Mouse (Mus musculus) kidney, adult 2 months (tissue): ENCODE measurements around the gene Rerg. TPM values are rescaled to one million over a fixed set of nuclear protein-coding genes. Genes with fewer than 3 reads are reported as not detected.

Source experiments
- DNase-seq: peaks from one replicate; pipeline ENCODE4 v3.0.0; 2021
- H3K27ac ChIP-seq: fragments of 200-500 bp; 2 replicates; pipeline ENCODE4 v1.5.1; 2012; ENCODE audit warnings: low read depth, low read length, control low read depth, inconsistent platforms; ENCODE audit not compliant: insufficient read depth
- H3K27me3 ChIP-seq: fragments of 200-500 bp; replicated peaks from 2 replicates; pipeline ENCODE4 v1.6.1; 2012; ENCODE audit warnings: mild to moderate bottlenecking, moderate library complexity, low read length, inconsistent platforms; ENCODE audit not compliant: control insufficient read depth, insufficient read depth
- H3K36me3 ChIP-seq: fragments of 200-500 bp; 2 replicates; pipeline ENCODE4 v1.6.1; 2012; ENCODE audit warnings: mild to moderate bottlenecking, moderate library complexity, low read length, inconsistent platforms; ENCODE audit not compliant: control insufficient read depth, insufficient read depth
- H3K4me1 ChIP-seq: fragments of 200-500 bp; 2 replicates; pipeline ENCODE4 v1.6.1; 2011; ENCODE audit warnings: low read length; ENCODE audit not compliant: control insufficient read depth, insufficient read depth
- H3K4me3 ChIP-seq: fragments of 200-500 bp; 2 replicates; pipeline ENCODE4 v1.5.1; 2011; ENCODE audit warnings: mild to moderate bottlenecking, low read depth, low read length, control low read depth; ENCODE audit not compliant: insufficient read depth
- CTCF ChIP-seq: fragments of 200-500 bp; conservative IDR thresholded peaks from 2 replicates; pipeline ENCODE4 v1.5.1; 2011; ENCODE audit warnings: low read depth, mild to moderate bottlenecking, control low read depth, low read length, moderate library complexity, mixed read lengths; ENCODE audit not compliant: insufficient read depth, insufficient read length
- POLR2A ChIP-seq: fragments of 200-500 bp; IDR thresholded peaks from one replicate; pipeline ENCODE4 v1.6.1; 2011; ENCODE audit warnings: low read depth, low read length, control low read depth
- whole genome bisulfite sequencing: fragments of 180-500 bp; shearing (Covaris S2); methylation state at CpG from one replicate; pipeline ENCODE4 v1.1.7; 2018; 5-methylcytosine and 5-hydroxymethylcytosine counted together
- polyA plus RNA-seq: library from polyadenylated mRNA; depleted of rRNA; stranded (reverse); fragments of >200 nt; gene quantifications from 2 replicates; pipeline ENCODE4 v1.2.3, GENCODE M21; 2012

Gene Rerg
- polyA plus RNA-seq, 1 experiment, result 6.0 TPM

- TF ChIP-seq CTCF (no peak), POLR2A (no peak)
- DNase-seq, result no peak
Measured at GRCm38 (mm10) chr6:137111266-137111813, 59.0 kb downstream of the Rerg start.

DNA sequence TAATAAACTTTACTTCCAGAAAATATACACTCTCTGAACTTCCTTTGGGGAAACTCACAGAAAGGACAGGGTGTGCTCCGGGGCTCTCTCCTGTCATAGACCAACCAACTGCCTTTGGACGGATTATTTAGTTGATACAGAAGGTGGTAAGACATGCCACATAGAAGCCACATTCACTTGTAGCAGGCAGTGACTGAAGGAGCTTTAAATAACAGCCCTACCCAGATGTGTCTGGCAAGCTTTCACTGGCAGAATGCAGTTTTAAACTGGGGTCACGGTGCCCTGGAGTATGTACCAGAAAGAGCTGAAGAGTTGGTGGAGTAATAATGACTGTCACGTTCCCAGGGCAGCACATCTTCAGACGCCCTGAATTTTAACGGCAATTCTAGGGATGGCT, 59.5 kb downstream of the Rerg start:
- H3K36me3 ChIP-seq, result no peaks in the 10 kb centered on the region
- H3K27me3 ChIP-seq, result no peaks in the 10 kb centered on the region
- H3K4me3 ChIP-seq, result no peak overlapping the region
- 57% methylated on average over 6 of the region's 6 CpGs for WGBS
- TF ChIP-seq CTCF (no peak), POLR2A (no peak)
- 0 out of 2 replicates have a peak overlapping the region, but pooled peaks have one; percentile 11 for H3K27ac ChIP-seq
- DNase-seq, result no peak
- no peaks in the 10 kb centered on the region for H3K4me1 ChIP-seq

More at GRCm38 (mm10) chr6:137111266-137111813, 59.0 kb downstream of the Rerg start:
- H3K27ac ChIP-seq, result 0 out of 2 replicates have a peak overlapping the region, but pooled peaks have one; percentile 24
- H3K27me3 ChIP-seq, result no peaks in the 10 kb centered on the region
- H3K36me3 ChIP-seq, result no peaks in the 10 kb centered on the region
- no peak overlapping the region for H3K4me3 ChIP-seq
- no peaks in the 10 kb centered on the region for H3K4me1 ChIP-seq
- 79% methylated on average over 9 of the region's 9 CpGs for WGBS

- DNase-seq, result peak; percentile 39
- H3K4me3 ChIP-seq, result no peak overlapping the region
- 46% methylated on average over 20 of the region's 20 CpGs for WGBS
Measured at GRCm38 (mm10) chr6:137109811-137110777, 60.2 kb downstream of the Rerg start.

DNA sequence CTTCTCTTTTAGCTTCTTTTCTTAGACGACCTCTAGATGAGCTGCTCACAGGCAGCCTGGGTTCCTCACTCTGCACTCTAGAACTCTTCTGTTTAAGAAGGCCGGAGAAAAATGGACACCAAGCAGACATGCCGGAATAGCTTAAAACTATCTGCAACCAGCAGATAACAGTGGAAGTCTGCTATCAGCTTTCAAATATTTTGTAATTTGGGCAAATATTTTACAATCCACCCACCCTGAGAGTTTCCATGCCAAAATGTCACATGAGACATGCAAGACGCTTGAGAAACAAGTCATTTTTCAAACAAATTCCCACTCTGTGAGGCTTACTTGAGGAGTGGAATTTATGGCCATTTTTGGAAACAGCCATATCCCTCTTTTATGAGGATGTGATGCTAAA, 65.0 kb downstream of the Rerg start:
- Histone ChIP-seq H3K27me3 (no peaks in the 10 kb centered on the region), H3K36me3 (no peaks in the 10 kb centered on the region), H3K27ac (0 out of 2 replicates have a peak overlapping the region, but pooled peaks have one; percentile 59), H3K4me3 (no peak overlapping the region), H3K4me1 (no peaks in the 10 kb centered on the region)
- peak; percentile 38 for DNase-seq
- TF ChIP-seq POLR2A (no peak), CTCF (no peak)
- 81% methylated on average over 4 of the region's 4 CpGs for WGBS

More at GRCm38 (mm10) chr6:137109811-137110777, 60.2 kb downstream of the Rerg start:
- no peaks in the 10 kb centered on the region for H3K36me3 ChIP-seq
- H3K27me3 ChIP-seq, result no peaks in the 10 kb centered on the region
- H3K27ac ChIP-seq, result no peak overlapping the region
- no peak for TF ChIP-seq POLR2A
- no peaks in the 10 kb centered on the region for H3K4me1 ChIP-seq

- TF ChIP-seq CTCF (no peak), POLR2A (no peak)
- H3K4me3 ChIP-seq, result no peak overlapping the region
- 32% methylated on average over 10 of the region's 10 CpGs for WGBS
- no peaks in the 10 kb centered on the region for H3K36me3 ChIP-seq
- no peaks in the 10 kb centered on the region for H3K4me1 ChIP-seq
- DNase-seq, result no peak
- no peak overlapping the region; the same call in 1 of the 2 replicates for H3K27ac ChIP-seq
- no peaks in the 10 kb centered on the region for H3K27me3 ChIP-seq
Measured at GRCm38 (mm10) chr6:137102662-137103179, 67.6 kb downstream of the Rerg start.

- Histone ChIP-seq H3K4me3 (no peak overlapping the region), H3K36me3 (no peaks in the 10 kb centered on the region), H3K27me3 (no peaks in the 10 kb centered on the region), H3K27ac (no peak overlapping the region), H3K4me1 (no peaks in the 10 kb centered on the region)
- WGBS, result 90% methylated on average over 7 of the region's 7 CpGs
- no peak for DNase-seq
- TF ChIP-seq CTCF (no peak), POLR2A (no peak)
Measured at GRCm38 (mm10) chr6:137101886-137102661, 68.2 kb downstream of the Rerg start.

DNA sequence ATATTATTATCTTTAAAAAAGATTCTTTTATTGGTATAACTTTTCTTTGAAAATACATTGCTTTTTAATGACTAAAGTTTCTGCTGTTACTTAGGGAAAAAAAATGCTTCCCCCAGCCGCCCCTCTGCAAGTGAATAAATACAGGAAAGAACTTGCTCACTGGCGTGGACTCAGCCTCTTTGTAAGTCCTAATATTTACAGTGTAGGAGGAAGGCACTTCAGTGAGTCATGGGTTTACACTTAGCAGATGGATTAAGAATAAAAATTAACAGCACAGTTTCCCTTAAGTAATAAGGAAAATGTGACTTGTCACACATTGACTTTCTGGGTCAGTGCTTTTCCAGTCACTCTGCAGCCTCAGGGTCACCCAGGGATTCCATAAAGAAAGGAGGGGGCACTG, 70.0 kb downstream of the Rerg start:
- no peak overlapping the region for H3K27ac ChIP-seq
- H3K36me3 ChIP-seq, result no peaks in the 10 kb centered on the region
- no peak for DNase-seq
- no peak overlapping the region for H3K4me3 ChIP-seq
- H3K4me1 ChIP-seq, result no peaks in the 10 kb centered on the region
- TF ChIP-seq POLR2A (no peak), CTCF (no peak)
- 56% methylated on average over 2 of the region's 2 CpGs for WGBS
- H3K27me3 ChIP-seq, result no peaks in the 10 kb centered on the region
